Mouse (Mus musculus): ENCODE measurements around the gene Efcab12. TPM values are rescaled to one million over a fixed set of nuclear protein-coding genes. Genes with fewer than 3 reads are reported as not detected.
"Not testable (repeated sequence)": the region's sequence is repeated elsewhere in the genome, so short reads cannot be mapped to it uniquely, and the experiment has no call there.

Efcab12 gene
- total RNA-seq, 2 experiments from 2014 or later = 3.6 to 4.5 TPM

GRCm38 (mm10) chr6:115848598-115849304, 10.5 kb upstream of the Efcab12 start:
- intact Hi-C loops (cut with DNase I) = loop anchor here (10.0 kb wide), 1 partner anchor 276 kb away; no protein-coding TSS in a partner anchor
- no peak for DNase-seq (ENCODE audit: low spot score in 2 of 2)

GRCm38 (mm10) chr6:115846640-115847411, 8.6 kb upstream of the Efcab12 start:
- DNase-seq (ENCODE audit: low spot score in 2 of 2) = peak; percentile 61 to 80
- intact Hi-C loops (cut with DNase I) = loop anchor here (10.0 kb wide), 1 partner anchor 278 kb away; no protein-coding TSS in a partner anchor

- intact Hi-C loops (cut with DNase I) = loop anchor here (10.0 kb wide), 1 partner anchor 280 kb away; no protein-coding TSS in a partner anchor
Measured at GRCm38 (mm10) chr6:115845006-115845405, 6.8 kb upstream of the Efcab12 start.

GRCm38 (mm10) chr6:115838745-115839144, 533 bp upstream of the Efcab12 start:
- no peak for DNase-seq (ENCODE audit: low spot score in 2 of 2)
- intact Hi-C loops (cut with DNase I) = no loop called here

More at GRCm38 (mm10) chr6:115845006-115845405, 6.8 kb upstream of the Efcab12 start:
- DNase-seq (ENCODE audit: low spot score in 2 of 2) = no peak

- intact Hi-C loops (cut with DNase I) = no loop called here
Measured at GRCm38 (mm10) chr6:115833861-115834260, 4.4 kb downstream of the Efcab12 start.

GRCm38 (mm10) chr6:115832152-115832850, 5.9 kb downstream of the Efcab12 start:
- DNase-seq (ENCODE audit: low spot score in 2 of 2) = no peak
- intact Hi-C loops (cut with DNase I) = no loop called here

More at GRCm38 (mm10) chr6:115833861-115834260, 4.4 kb downstream of the Efcab12 start:
- DNase-seq (ENCODE audit: low spot score in 2 of 2) = no peak

GRCm38 (mm10) chr6:115830779-115831601, 7.2 kb downstream of the Efcab12 start:
- intact Hi-C loops (cut with DNase I) = no loop called here
- no peak for DNase-seq (ENCODE audit: low spot score in 2 of 2)

GRCm38 (mm10) chr6:115823850-115824464, 14.3 kb downstream of the Efcab12 start:
- not testable (repeated sequence) for DNase-seq (ENCODE audit: low spot score in 2 of 2)

GRCm38 (mm10) chr6:115821216-115821993, 16.8 kb downstream of the Efcab12 start:
- intact Hi-C loops (cut with DNase I) = no loop called here

More at GRCm38 (mm10) chr6:115823850-115824464, 14.3 kb downstream of the Efcab12 start:
- intact Hi-C loops (cut with DNase I) = not testable (repeated sequence)

GRCm38 (mm10) chr6:115818129-115818528, 20.1 kb downstream of the Efcab12 start:
- intact Hi-C loops (cut with DNase I) = no loop called here
- DNase-seq (ENCODE audit: low spot score in 2 of 2) = no peak

More at GRCm38 (mm10) chr6:115821216-115821993, 16.8 kb downstream of the Efcab12 start:
- DNase-seq (ENCODE audit: low spot score in 2 of 2) = no peak

GRCm38 (mm10) chr6:115815041-115815440, 23.2 kb downstream of the Efcab12 start:
- intact Hi-C loops (cut with DNase I) = no loop called here
- no peak for DNase-seq (ENCODE audit: low spot score in 2 of 2)

GRCm38 (mm10) chr6:115814104-115814503, 24.1 kb downstream of the Efcab12 start:
- peak; percentile 43 to 63 for DNase-seq (ENCODE audit: low spot score in 2 of 2)
- intact Hi-C loops (cut with DNase I) = no loop called here

GRCm38 (mm10) chr6:115811606-115812005, 26.6 kb downstream of the Efcab12 start:
- intact Hi-C loops (cut with DNase I) = no loop called here

GRCm38 (mm10) chr6:115808488-115809231, 29.6 kb downstream of the Efcab12 start, which contains the start of gene Rpl32:
Gene Rpl32 (minus strand): TSS chr6:115808747.
- DNase-seq (ENCODE audit: low spot score in 2 of 2) = peak; percentile 91
- intact Hi-C loops (cut with DNase I) = loop anchor here (1.0 to 5.0 kb wide), 2 partner anchors 132 to 196 kb away; partner anchors contain the start of gene Raf1

More at GRCm38 (mm10) chr6:115811606-115812005, 26.6 kb downstream of the Efcab12 start:
- no peak for DNase-seq (ENCODE audit: low spot score in 2 of 2)

- DNase-seq (ENCODE audit: low spot score in 2 of 2) = no peak
- intact Hi-C loops (cut with DNase I) = loop anchor here (1.0 to 5.0 kb wide), 2 partner anchors 132 to 196 kb away; partner anchors contain the start of gene Raf1
Measured at GRCm38 (mm10) chr6:115808196-115808487, 30.1 kb downstream of the Efcab12 start.

GRCm38 (mm10) chr6:115807464-115808195, 30.6 kb downstream of the Efcab12 start:
- intact Hi-C loops (cut with DNase I) = loop anchor here (1.0 to 5.0 kb wide), 2 partner anchors 131 to 195 kb away; partner anchors contain the start of gene Raf1
- DNase-seq (ENCODE audit: low spot score in 2 of 2) = no peak
